Mouse (Mus musculus): ENCODE data around the gene Disc1.

Disc1 gene

GRCm38 (mm10) chr8:125053505-125054435, at the start of gene Disc1:
TSS of gene Disc1 (plus strand) at chr8:125054195.
- DNase-seq, result no peak

GRCm38 (mm10) chr8:125012695-125013627, 41.0 kb upstream of the Disc1 start, which contains the start of gene Tsnax:
TSS of gene Tsnax (plus strand) at chr8:125012997.
- DNase-seq, result peak; percentile 89

GRCm38 (mm10) chr8:125024085-125024484, 29.9 kb upstream of the Disc1 start:
- no peak for DNase-seq

- no peak for DNase-seq
Observed at GRCm38 (mm10) chr8:125027211-125027610, 26.8 kb upstream of the Disc1 start.

GRCm38 (mm10) chr8:125028841-125029240, 25.2 kb upstream of the Disc1 start:
- DNase-seq, result no peak

GRCm38 (mm10) chr8:125031276-125031675, 22.7 kb upstream of the Disc1 start:
- no peak for DNase-seq

- DNase-seq, result peak; percentile 90
Observed at GRCm38 (mm10) chr8:125034669-125035068, 19.3 kb upstream of the Disc1 start.

- no peak for DNase-seq
Observed at GRCm38 (mm10) chr8:125037081-125037480, 16.9 kb upstream of the Disc1 start.

- DNase-seq, result no peak
Observed at GRCm38 (mm10) chr8:125038731-125039130, 15.3 kb upstream of the Disc1 start.

GRCm38 (mm10) chr8:125040587-125041375, 13.2 kb upstream of the Disc1 start:
- no peak for DNase-seq

GRCm38 (mm10) chr8:125041496-125041895, 12.5 kb upstream of the Disc1 start:
- DNase-seq, result no peak

GRCm38 (mm10) chr8:125043394-125043793, 10.6 kb upstream of the Disc1 start:
- DNase-seq, result no peak

GRCm38 (mm10) chr8:125043935-125044334, 10.1 kb upstream of the Disc1 start:
- DNase-seq, result no peak

GRCm38 (mm10) chr8:125045760-125046159, 8.2 kb upstream of the Disc1 start:
- DNase-seq, result no peak

GRCm38 (mm10) chr8:125049051-125049750, 4.8 kb upstream of the Disc1 start:
- DNase-seq, result no peak

- DNase-seq, result no peak
Observed at GRCm38 (mm10) chr8:125049826-125050225, 4.2 kb upstream of the Disc1 start.

- DNase-seq, result peak; percentile 52
Observed at GRCm38 (mm10) chr8:125052026-125052425, 2.0 kb upstream of the Disc1 start.

- no peak for DNase-seq
Observed at GRCm38 (mm10) chr8:125054436-125054810, 428 bp downstream of the Disc1 start.

GRCm38 (mm10) chr8:125060904-125061303, 6.9 kb downstream of the Disc1 start:
- no peak for DNase-seq

GRCm38 (mm10) chr8:125065596-125065995, 11.6 kb downstream of the Disc1 start:
- no peak for DNase-seq

- DNase-seq, result peak; percentile 66
Observed at GRCm38 (mm10) chr8:125066913-125067595, 13.1 kb downstream of the Disc1 start.

Data from cerebellum, adult 9-10 months (tissue).